Mouse (Mus musculus): ENCODE results near the gene D630003M21Rik.
A peak's percentile ranks its signal among the peaks of the same experiment; 100 is the strongest.

D630003M21Rik gene

DNA sequence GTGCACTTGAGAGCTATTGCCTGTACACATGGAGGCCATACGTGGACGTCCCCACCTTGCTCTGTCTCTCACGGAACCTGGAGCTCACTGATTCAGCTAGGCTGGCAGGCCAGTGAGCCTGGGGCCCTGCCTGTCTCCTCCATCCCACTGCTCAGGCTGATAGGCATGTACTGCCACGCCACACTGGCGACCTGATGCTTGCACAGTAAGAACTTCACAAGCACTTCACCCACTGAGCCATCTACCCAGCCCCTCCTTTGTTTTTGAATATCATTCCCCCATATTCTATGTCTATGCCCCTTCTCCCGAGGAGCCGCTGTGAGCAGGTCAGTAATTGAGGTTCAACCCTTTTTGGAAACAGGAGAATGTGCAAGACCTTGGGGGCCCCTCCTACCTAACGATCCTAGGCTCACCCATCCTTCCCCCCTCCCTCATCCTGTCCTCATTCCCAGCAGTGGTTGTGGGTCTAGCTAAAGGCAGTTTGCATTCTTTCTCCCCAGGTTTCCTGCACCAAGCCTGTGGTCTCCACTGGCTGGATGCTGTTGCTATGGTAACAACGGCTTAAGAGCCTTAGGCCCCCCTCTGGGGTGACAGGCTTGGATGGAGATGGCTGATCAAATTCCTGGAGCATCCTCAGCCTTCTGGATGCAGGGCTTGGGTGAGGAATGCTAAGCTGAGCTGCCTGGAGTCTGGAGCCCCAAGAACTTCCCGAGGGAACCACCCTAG lies 35.2 kb downstream of the D630003M21Rik start:
- no peak for DNase-seq

DNA sequence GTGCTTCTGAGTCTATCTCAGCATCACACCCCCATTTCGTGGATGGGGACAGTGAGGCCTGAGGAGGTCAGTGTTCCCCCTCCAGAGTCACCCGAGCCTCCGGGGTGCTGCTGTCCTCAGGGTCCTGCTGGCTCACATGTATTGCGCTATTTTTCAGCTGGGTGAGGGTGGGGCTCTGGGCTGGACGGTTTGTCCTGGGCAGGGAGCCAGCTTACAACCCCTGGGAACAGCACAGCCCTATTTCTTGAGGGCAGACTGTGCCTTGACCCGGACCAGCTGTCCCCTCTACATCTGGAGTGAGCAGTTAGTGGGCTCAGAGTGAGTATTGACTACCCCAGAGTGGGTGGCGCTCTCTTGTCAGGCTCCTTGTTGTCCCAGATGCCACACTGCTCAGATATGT lies 37.9 kb downstream of the D630003M21Rik start:
- DNase-seq, result peak; percentile 71 to 78

DNA sequence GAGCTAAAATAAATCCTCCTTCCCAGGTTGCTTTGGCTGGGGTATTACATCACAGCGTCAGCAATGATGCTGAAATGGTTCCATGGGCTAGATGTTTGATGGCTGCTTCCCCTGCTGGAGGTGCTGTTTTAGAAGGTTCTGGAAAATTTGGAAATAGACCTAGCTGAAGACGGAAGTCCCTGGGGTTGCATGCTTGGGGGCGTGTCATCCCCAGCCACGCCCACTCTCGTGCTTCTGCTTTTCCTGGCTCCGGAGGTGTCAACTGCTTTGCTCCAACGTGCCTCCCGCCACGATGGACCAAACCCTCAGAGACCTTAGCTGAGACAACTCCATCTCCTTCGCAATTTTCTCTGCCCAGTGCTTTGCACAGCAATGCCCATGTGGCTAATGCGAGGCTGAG lies 39.6 kb downstream of the D630003M21Rik start:
- no peak for DNase-seq

DNA sequence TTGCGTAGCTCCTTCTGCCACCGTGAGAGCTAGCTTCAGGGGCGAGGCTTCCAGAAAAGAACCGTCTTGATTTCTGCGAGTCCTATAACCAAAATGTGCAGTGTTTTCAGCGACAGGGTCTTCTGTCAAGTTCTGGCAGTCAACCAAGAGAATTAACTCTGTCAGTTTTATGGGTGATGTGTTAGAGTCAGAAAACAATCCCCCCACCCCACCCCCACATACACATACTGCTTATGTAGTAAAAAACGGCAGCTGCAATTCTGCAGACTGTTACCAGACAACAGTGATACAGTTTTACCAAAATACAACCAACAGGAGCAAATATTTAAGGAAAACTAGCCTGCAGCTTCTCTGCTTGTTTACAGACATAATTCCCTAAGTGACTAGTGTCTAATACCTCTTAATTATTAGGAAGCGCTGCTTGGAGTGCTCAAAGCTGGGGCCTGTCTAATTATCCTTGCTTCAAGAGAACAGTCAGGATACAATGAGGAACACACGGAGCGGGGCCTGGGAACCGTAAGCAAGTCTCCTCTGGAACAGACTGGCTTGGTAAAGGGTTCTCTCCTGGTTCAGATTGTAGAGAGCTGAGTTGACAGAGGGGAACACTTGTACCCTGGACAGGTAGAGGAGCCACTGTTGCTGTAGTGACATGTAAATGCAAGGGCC lies 42.7 kb downstream of the D630003M21Rik start:
- DNase-seq, result no peak

DNA sequence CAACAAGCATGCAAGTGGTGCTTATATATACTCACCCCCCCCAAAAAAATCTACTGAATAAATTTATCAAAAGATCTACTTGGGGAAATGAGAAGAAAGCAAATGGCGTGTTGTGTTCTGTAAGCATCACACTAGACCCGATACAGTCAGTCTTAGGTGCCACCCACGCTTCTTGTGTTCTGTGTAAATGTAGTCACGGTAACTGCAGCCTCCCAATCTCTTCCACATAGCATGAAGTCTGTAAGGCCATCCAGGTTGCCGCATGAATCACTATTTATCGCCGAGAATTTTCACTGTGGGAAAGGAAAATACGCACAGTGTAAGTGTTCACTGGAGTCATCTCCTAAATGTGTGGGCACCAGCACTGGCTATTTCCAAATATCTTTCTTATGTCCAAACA lies 45.8 kb downstream of the D630003M21Rik start:
- DNase-seq, result no peak

DNA sequence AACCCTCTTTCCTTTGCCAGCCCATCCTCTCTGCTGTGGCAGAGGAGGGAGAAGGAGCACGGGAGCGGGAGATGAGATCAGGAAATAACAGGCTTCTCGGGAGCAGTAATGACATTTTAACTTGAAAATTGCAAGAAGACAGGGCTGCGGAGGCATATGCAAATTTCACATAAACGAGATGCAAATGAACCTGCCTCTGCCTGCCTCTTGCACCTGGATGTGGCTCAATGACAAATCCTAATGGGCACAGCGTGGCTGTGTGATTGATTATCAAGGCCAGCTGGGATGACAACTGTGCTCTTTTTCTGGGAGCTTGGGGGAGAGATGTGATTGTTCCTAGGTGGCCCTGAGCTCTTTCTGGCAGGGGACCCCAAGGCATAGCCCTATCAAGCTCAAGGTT lies 47.1 kb downstream of the D630003M21Rik start:
- DNase-seq, result no peak

DNA sequence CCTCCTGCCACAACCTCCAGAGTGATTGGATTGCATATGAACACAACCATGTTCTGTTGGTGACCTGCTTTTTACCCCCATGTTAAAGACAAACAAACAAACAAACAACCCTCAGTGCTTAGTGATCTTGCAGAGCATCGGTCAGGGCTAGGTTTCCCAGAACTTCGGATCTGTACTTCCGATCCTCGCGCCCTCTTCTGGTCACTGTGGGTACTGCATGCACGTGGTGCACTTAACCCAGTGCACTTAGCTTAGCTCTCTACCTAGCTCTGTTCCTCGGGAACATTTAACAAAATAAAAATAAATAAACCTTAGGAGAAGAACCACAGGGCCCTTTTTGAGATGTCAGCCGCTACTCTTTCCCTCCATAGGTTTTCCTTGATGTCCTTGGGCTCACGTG lies 48.2 kb downstream of the D630003M21Rik start:
- DNase-seq, result peak; percentile 40 to 53

DNA sequence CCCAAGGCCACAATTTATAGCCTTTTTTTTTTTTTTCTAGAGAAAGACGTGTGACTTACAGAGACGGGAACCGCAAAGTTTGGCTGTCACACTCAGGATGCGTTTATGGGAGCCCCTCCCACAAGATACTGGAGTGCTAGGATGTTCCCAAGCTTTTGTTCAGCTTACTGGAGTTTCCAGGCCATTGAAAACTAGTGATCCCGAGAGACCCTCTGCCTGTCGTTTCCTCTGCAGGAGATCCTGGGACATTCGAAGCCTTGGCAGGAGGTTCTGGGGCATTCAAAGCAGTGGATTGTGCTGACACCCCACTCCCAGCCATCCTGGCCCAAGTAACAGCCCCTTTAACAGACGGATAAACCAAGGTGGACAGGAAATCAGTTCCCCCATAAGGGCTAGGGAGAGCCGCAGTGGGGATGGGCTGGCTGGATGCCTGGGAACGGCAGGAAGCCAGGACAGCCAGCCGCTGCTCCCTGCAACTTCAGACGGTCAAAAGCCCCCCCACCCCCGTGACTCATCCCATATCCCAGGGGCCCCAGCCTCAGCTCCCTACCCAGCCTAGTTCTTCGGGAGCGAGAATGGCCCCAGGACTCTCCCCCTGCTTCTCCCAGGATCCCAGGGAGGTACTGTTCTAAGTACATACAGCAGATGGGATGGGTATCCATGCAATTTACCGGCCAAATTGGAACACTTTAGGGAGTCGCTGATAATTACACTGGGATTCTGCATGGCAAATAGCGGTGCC lies 49.5 kb downstream of the D630003M21Rik start:
- DNase-seq, result peak in 1 of 2 experiments; percentile 53

DNA sequence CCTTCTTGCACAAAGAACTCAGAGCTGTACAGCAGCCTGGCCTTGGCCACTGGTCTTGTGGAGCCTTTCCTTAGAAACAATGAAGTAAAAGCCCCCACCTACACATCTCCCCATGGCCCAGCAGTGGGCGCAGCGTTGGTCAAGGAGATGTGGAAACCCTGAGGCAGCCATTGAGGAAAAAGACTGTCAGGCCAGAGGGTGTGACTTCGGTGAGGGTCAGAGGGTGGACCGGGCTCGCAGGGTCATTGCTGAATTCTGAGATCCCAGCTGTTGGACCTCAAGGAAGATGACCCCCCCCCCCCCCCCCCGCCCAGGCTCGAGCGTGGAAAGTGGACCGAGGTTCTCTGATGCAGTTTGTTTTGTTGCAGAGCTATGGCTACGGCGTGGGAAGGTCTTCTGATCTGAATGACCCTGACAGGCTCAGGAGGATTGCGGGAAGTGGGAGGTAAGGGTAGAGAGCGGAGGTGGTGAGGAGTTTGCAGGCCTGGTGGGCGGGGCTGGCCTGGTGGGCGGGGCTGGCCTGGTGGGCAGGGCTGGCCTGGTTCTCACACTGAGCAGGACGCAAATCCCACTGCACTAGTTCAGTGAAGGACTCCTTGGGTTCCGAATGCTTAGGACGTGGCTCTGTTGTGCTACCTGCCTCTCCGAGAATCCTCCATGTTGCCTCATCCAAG lies 50.2 kb downstream of the D630003M21Rik start:
- DNase-seq, result peak; percentile 84 to 89

DNA sequence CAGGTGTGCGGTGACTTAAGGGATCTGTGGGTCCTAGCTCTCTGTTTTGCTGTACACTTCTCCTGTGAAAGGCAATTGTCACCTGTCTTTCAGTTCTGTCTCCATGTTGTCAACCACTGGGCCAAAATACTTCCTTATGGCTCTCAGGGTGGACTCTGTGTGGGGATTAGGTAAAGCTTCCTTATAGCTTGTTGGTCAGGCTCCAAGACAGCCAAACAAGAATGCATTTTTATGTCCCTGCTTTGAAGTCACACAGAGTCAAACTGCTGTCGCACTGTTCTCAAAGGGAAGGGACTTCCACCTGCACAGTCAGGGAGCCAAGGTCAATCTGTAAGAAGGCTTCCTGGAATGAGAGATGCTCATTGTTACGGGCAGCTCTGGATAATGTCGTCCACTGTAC lies 50.9 kb downstream of the D630003M21Rik start:
- DNase-seq, result no peak

DNA sequence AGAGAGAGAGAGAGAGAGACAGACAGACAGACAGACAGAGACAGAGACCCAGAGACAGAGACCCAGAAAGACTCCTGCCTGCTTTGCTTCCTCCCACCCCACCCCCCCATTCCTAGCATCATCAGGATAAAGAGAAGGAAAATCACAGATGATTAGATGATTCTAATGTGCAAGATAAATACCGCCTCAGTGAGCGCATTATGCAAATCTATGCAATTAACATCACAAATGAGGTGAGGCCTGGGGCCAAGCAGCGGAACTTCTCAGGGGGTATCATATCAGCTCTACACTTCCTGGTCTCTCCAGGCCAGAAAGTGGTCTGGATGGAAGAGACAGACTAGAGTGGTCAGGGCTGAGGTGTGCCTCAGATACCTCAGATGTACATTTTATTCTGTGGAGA lies 51.4 kb downstream of the D630003M21Rik start:
- no peak for DNase-seq

DNA sequence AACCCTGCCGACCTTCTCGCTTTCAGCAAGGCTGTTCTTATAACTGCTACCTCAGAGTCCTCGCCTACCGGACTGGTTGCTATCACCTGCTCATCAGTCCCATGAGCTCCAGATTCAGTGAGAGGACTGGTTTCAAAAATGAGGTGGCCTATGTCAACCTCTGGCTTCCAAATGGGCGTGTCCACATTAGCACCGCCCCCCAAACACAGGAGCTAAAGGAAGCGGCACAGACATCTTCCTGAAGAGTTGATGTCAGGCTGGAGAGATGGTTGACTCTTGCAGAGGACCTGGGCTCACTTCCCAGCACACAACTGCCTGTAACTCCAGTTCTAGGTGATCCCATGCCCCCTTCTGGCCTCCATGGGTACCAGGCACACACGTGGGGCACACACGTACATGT lies 52.3 kb downstream of the D630003M21Rik start:
- no peak for DNase-seq

DNA sequence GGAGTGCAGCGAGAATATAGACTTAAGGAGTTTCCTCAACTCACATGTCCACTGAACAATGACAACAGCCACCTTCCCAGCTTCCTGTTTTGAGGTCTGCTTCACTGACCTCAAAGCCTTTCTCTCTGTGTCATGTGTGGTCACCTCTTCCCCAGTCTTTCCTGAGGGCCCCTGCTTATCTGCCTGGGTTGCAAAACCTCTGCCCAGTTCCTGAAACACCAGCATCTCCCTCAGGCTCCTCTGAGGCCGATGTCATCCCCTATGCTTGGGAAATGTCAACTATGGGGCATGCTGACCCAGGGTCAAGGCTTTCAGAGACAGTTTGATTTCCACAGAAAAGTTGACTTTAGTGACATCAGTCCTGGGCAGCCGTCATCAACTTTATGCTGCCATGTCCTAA lies 53.6 kb downstream of the D630003M21Rik start:
- peak; percentile 51 to 55 for DNase-seq

DNA sequence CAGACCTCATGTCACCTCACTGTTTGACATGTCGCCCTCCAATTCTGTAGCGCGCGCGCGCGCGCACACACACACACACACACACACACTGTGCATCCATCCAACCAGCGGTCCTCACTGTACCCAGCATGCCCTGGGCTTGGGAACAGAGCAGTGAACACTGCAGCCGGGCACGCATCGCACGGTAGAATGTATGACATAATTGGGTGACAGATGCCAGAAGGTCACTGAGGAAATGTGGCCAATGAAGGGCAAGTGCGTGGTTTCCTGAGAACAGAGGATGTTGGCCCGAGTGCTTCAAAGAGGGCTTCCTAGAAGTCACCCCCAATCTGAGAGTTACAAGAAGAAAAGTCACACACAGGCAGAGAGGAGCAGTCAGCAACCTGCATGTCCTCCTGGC lies 54.1 kb downstream of the D630003M21Rik start:
- no peak for DNase-seq

DNA sequence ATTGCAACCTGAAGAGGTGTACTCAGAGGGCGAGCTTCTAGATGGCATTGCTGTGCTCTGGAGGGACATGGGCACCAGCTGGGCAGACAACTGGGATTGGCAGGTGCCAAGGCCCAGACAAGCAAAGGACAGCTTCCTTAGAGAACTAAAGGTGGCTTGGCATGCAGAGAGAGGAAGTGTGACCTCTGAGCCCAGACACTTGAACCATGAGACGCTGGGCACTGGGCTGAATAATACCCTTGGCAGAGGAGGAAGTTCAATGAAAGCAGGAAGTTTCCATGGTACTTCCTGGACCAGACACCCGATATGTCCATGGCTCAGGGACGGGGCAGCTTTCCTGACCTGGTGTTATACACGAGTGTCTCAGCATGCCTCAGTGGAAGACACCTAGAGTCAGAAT lies 54.6 kb downstream of the D630003M21Rik start:
- DNase-seq, result peak; percentile 44 to 47

DNA sequence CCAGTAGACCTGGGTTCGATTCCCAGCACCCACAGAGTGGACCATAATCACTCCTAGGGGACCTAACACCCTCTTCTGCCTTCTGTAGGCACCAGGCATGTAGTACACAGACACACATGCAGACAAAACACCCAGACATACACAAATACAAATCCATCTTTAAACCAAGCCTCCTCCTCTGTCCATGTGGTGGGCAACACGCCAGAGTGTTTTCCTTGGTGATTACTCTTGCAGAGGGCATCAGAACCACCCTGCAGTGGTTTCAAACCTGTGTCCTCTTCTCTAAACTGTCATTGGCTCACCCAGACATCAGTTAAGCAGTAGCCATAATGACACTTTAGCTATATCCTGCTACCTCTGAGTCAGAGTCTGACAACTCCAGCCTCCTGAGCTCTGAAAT lies 58.6 kb downstream of the D630003M21Rik start:
- DNase-seq, result no peak

DNA sequence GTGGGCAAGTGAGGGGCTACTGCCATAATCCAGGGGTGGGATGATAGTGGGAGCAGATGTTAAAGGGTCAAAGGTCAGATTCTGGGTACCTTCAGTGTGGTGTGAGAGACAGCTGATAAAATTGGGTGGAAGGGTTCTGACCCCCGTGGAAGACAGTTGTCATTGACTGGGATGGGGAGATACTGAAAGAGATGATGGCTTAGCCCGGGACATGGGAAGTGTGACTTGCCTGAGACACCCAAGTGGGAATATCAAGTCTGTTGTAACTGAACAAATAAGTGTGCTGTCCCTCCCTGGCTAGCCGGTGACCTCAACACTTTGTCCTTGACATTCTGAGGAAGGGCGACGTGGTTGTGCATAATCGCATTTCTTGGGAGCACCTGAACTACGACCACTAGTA lies 59.3 kb downstream of the D630003M21Rik start:
- no peak for DNase-seq

DNA sequence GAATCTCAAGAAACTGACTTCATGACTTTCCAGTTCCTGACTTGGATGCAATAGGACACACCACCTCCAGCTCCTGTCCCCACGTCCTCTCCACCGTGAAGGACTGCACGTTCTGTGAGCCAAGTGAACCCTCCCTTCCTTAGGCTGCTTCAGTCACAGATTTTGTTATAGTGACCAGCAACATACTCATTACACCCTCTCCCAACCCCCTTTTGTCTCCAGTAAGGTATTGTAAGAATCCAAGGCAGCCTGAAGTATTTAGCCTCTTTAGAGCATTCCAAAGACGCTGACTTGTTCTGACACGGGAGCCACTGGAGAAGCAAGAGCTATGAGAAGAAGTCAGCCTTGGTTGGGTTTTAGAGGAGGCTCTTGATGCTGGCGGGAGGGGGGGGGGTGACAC lies 59.7 kb downstream of the D630003M21Rik start:
- DNase-seq, result peak in 1 of 2 experiments; percentile 54

DNA sequence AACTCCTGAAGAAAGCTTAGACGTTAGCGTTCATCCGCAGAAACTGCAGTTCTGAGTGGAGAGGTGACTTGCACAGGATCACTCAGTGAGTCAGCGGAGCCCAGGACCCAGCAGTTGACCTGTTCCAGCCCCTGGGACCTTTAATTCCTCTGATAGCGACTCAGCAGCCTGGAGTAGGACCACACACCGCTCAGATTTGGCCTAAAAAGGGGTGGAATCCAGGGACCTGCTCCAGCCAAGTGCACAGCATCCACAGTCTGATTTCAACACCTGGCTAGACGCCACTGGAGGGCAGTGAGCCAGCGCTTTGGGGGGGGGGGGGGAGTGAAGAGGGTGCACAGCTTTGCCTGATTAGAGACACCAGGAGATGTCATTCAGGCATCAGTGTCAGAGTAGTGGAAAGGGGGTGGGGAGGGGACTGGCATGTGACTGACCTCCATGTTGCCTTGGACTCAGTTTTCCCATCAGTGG lies 60.2 kb downstream of the D630003M21Rik start:
- peak; percentile 55 to 58 for DNase-seq

DNA sequence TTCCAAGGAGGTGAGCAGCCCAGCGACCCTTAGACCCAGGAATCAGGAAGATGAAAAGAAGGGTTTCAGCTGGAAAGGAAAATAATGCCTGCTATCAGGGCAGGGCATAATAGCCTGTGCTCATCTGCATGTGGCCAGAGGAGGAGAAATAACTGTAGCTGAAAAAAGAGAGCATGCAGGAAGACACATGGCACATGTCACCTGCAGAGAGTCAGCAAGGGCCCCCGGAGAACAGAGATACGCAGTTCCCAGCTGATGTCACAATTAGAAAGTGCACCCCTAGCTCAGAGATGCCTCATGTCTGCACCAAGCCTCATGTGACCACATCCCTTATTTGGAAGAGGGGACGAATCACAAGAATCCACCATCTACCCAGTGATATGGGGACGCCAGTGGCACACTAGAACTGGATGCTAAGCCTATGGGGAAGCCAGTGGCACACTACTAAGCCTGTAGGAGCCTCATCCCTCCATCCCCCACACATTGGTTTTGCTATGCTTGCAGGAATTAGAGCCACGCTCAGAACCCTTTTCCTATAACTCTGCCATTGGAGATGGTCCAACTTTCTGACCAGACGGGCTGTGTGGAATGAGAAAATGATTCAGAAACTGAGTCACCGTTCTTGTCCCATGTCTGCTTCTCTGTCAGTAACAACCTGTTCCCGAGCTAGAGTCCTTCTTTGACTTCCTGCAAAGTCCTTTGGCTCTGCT lies 61.4 kb downstream of the D630003M21Rik start:
- no peak for DNase-seq

DNA sequence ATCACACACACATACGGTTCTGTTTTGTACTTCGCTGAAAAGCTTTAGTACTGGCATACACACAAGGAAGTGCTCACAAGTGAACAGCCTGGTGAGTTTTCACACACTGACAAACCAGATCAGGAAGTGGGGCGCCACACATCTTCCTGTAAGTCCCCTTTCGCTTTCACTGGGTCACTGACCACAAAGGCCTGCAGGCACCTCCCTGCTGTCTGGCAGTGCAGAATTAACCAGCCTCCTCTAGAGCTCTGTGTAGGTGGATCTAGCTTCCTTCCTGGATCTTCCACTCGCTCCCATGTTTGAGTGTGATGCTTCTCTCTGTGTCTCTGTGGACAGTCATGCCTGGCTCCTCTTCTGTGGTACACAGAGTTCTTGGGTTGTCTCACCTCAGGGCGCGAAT lies 62.4 kb downstream of the D630003M21Rik start:
- DNase-seq, result peak; percentile 76

DNA sequence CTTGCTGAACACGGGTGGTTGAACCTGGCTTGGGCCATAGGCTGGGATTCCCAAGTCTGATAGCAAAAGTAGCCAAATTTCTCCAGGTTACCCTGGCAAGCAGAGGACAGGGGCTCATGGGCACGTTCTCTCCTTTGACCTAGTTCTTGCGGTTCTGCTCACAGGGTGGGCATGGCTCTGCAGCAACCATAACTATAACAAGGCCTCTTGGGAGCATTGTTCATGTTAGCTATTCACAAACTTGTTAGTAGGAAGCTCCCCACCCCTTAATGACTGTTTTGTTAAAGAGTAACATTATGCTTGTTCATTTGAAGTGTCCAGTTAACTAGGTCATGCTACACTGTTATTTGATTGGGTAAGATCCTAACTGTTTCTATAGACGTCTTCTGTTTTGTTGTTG lies 63.2 kb downstream of the D630003M21Rik start:
- no peak for DNase-seq

Measured in lung, adult 18-20 months (tissue).